Mouse (Mus musculus) megakaryocyte, embryonic 14.5 days (primary cell): ENCODE measurements around the gene Dlg4.

Source experiments
- FLI1 ChIP-seq: IDR thresholded peaks from 2 replicates; pipeline ENCODE4 v1.6.1; 2012; ENCODE audit warnings: low read length, inconsistent platforms, mixed read lengths
- GATA1 ChIP-seq: IDR thresholded peaks from 3 replicates; pipeline ENCODE4 v1.6.1; 2012; ENCODE audit warnings: mixed read lengths, low read length, inconsistent platforms, borderline replicate concordance

- no peak for TF ChIP-seq GATA1
- TF ChIP-seq FLI1, result no peak
Observed at GRCm38 (mm10) chr11:70017199-70017767, 541 bp downstream of the Dlg4 start.
